Mouse (Mus musculus) erythroblast, embryonic 14.5 days (primary cell): ENCODE data around the gene Pih1d2.

ENCODE experiments used
- GATA1 ChIP-seq: IDR thresholded peaks from 2 replicates; pipeline ENCODE4 v1.6.1; 2012; ENCODE audit warnings: low read length, inconsistent platforms, mixed read lengths
- TAL1 ChIP-seq: IDR thresholded peaks from 3 replicates; pipeline ENCODE4 v1.6.1; 2012; ENCODE audit warnings: low read length, inconsistent platforms, mixed read lengths

DNA sequence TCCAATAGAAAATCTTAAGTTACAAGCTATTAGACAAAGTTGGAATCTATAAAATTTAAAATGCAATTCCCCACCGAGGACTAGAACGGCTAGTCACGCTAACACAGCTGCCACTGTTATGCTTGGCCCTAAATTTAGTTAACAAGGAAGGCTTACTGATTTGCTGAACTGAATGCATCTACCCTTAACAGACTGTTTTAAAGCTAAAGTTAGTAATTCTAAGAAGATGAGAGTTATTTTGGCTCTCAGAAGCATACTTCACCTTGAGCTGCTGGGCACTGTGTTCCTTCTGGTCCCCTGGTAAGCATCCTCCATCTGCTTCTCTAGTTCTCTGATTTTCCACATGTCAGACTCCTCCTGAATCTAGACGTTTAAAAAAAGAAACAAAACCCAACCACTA lies 5.0 kb upstream of the Pih1d2 start:
- TF ChIP-seq GATA1 (no peak), TAL1 (no peak)
